Mouse (Mus musculus) small intestine, adult 10 weeks (tissue): ENCODE results near the gene Pard3b. TPM values are rescaled to one million over a fixed set of nuclear protein-coding genes. Genes with fewer than 3 reads are reported as not detected.

ENCODE experiments used
- polyA plus RNA-seq: library from polyadenylated mRNA; stranded (reverse); fragments of 350-450 nt; fragmentation: Illumina TruSeq; extraction: RNeasy Lipid Tissue Mini Kit (QIAGEN cat#74804); gene quantifications from one replicate; pipeline ENCODE4 v1.2.3, GENCODE M21; 2014; ENCODE audit warnings: low replicate concordance

The Pard3b gene
- 5.0 TPM for polyA plus RNA-seq

GRCm38 (mm10) chr1:61638347-61639111 lies at the start of gene Pard3b:
Pard3b (plus strand) TSS chr1:61638824.

